In genomic region chr8:121955825-121956500, GRCm38 (mm10) we compare ENCODE assay signal across 17 mouse cellular contexts. TPM values are rescaled to one million over a fixed set of nuclear protein-coding genes. Genes with fewer than 3 reads are reported as not detected.
DNase-seq lines count a peak whose midpoint lies in the region; ATAC-seq and TF ChIP-seq lines count a peak whose summit lies in the region.
"Had no signal": no experiment of that assay in that cellular context is flagged by ENCODE, and none has a peak within 500 bp of the region (broad histone marks: within the 10 kb centered on the region; RNA-seq: fewer than 3 reads in every experiment).

No protein-coding gene starts in this region.

- TF ChIP-seq EP300 in MEL (IDR thresholded peaks at IDR 0.05; ENCODE audit: low read depth in 1 of 2, low read length in 2 of 2), result peak; percentile 98

- no peak overlapping the region for H3K4me2 ChIP-seq in heart, embryonic 11.5 days
- no peak overlapping the region for H3K4me2 ChIP-seq in liver, embryonic 16.5 days (ENCODE audit: low read depth, low read length)

- TF ChIP-seq RAD21 in MEL (IDR thresholded peaks at IDR 0.05; ENCODE audit: low read depth, low read length), result no peak

- H3K4me3 ChIP-seq in heart, embryonic 11.5 days (ENCODE audit: low read depth, low read length), result no peak overlapping the region
- no peak overlapping the region; a peak in 1 of 4 replicates for H3K4me3 ChIP-seq in MEL (ENCODE audit: control insufficient read depth in 1 of 2, insufficient read depth in 1 of 2, low read depth in 2 of 2, low read length in 2 of 2)
- no peak overlapping the region for H3K4me3 ChIP-seq in liver, embryonic 16.5 days (ENCODE audit: low read depth, low read length)
- H3K4me3 ChIP-seq: hindbrain, embryonic 10.5 days had no signal

- no peaks in the 10 kb centered on the region for H3K27me3 ChIP-seq in heart, embryonic 11.5 days (ENCODE audit: control insufficient read depth, insufficient read depth, low read length)
- no peaks in the 10 kb centered on the region for H3K27me3 ChIP-seq in MEL (ENCODE audit: control insufficient read depth in 1 of 2, insufficient read depth in 2 of 2, low read length in 2 of 2)
- H3K27me3 ChIP-seq in liver, embryonic 16.5 days (ENCODE audit: control insufficient read depth, insufficient read depth, low read depth, low read length), result no peaks in the 10 kb centered on the region

- H3K9me3 ChIP-seq in heart, embryonic 11.5 days (replicated peaks; ENCODE audit: control insufficient read depth, low read length), result no peaks in the 10 kb centered on the region
- H3K9me3 ChIP-seq in MEL (replicated peaks; ENCODE audit: insufficient read depth, low read length), result no peaks in the 10 kb centered on the region
- H3K9me3 ChIP-seq in liver, embryonic 16.5 days (replicated peaks; ENCODE audit: control insufficient read depth, low read length), result no peaks in the 10 kb centered on the region
- H3K9me3 ChIP-seq: hindbrain, embryonic 10.5 days had no signal

- no peak for TF ChIP-seq CTCF in MEL (IDR thresholded peaks at IDR 0.05 in 2 of 3, conservative IDR thresholded peaks at IDR 0.05 in 1 of 3; ENCODE audit: control insufficient read depth in 1 of 3, insufficient read depth in 1 of 3, low read depth in 2 of 3, low read length in 3 of 3, poor library complexity in 1 of 3, severe bottlenecking in 1 of 3)

- peaks cover 32% of the 10 kb centered on the region for H3K79me2 ChIP-seq in MEL (ENCODE audit: control insufficient read depth, insufficient read depth, low read length, poor library complexity)

- peak overlapping the region; percentile 31; the same call in 1 of the 2 replicates for H3K27ac ChIP-seq in heart, embryonic 11.5 days (ENCODE audit: low read depth, low read length)
- H3K27ac ChIP-seq in MEL (ENCODE audit: control insufficient read depth, low read depth, low read length), result peak overlapping the region; percentile 94
- H3K27ac ChIP-seq in liver, embryonic 16.5 days (ENCODE audit: low read length), result peak overlapping the region; percentile 14; the same call in 1 of the 2 replicates
- H3K27ac ChIP-seq: hindbrain, embryonic 10.5 days; macrophage had no signal

- H3K9ac ChIP-seq in heart, embryonic 11.5 days (ENCODE audit: low read depth, low read length), result no peak overlapping the region
- H3K9ac ChIP-seq in MEL (ENCODE audit: control insufficient read depth, low read depth, low read length, poor library complexity, severe bottlenecking), result peak overlapping the region; percentile 2; the same call in 1 of the 2 replicates
- H3K9ac ChIP-seq in liver, embryonic 16.5 days (ENCODE audit: low read depth, low read length), result no peak overlapping the region

- intact Hi-C loops in heart, postnatal 10 days (cut with DNase I), result no loop called here

- DNase-seq in heart, postnatal 10 days, result no peak
- peak; percentile 96 for DNase-seq in MEL (ENCODE audit: low read depth, low spot score)
- DNase-seq in c-Kit-positive CD71-positive TER-119-positive erythroid progenitor cells, embryonic 14.5 days (ENCODE audit: low spot score), result peak; percentile 44
- no peak for DNase-seq in lung, postnatal 36 days
- no peak for DNase-seq in layer of hippocampus, adult 18-20 months (ENCODE audit: low spot score in 2 of 2)
- DNase-seq: adrenal gland, postnatal 10 days; cerebellum, adult 11 months; kidney, postnatal 10 days; layer of hippocampus, postnatal 36 days; right cerebral cortex, postnatal 14 days; thymus, postnatal 25 days had no signal

- H3K36me3 ChIP-seq in heart, embryonic 11.5 days (ENCODE audit: control insufficient read depth, insufficient read depth, low read length), result 0 out of 2 replicates have a peak, but pooled peaks cover 3% of the 10 kb centered on the region
- peaks cover 0 to 67% of the 10 kb centered on the region in 2 experiments; a peak in 2 of 4 replicates for H3K36me3 ChIP-seq in MEL (ENCODE audit: control insufficient read depth in 1 of 2, insufficient read depth in 2 of 2, low read length in 2 of 2)
- peaks cover 5% of the 10 kb centered on the region for H3K36me3 ChIP-seq in liver, embryonic 16.5 days (ENCODE audit: control insufficient read depth, insufficient read depth)

- H3K4me1 ChIP-seq in heart, embryonic 11.5 days (ENCODE audit: control insufficient read depth, insufficient read depth, low read length), result peaks cover 30% of the 10 kb centered on the region
- peaks cover 16 to 54% of the 10 kb centered on the region in 2 experiments for H3K4me1 ChIP-seq in MEL (ENCODE audit: control insufficient read depth in 1 of 2, insufficient read depth in 2 of 2, low read length in 2 of 2)
- peaks cover 54% of the 10 kb centered on the region for H3K4me1 ChIP-seq in liver, embryonic 16.5 days (ENCODE audit: control insufficient read depth, low read depth, low read length)

- TF ChIP-seq POLR2A in MEL (IDR thresholded peaks at IDR 0.05; ENCODE audit: control insufficient read depth in 1 of 2, insufficient read depth in 1 of 2, low read depth in 1 of 2, low read length in 2 of 2, poor library complexity in 1 of 2), result peak in 1 of 2 experiments; percentile 36; a peak in 2 of 4 replicates

- 47% methylated on average over 1 of the region's 1 CpGs for WGBS in heart, embryonic 11.5 days (ENCODE audit: insufficient replicate concordance)
- 19% methylated on average over 1 of the region's 1 CpGs for WGBS in liver, embryonic 16.5 days (ENCODE audit: insufficient replicate concordance)

- ATAC-seq in heart, embryonic 11.5 days (replicated peaks; ENCODE audit: insufficient number of reproducible peaks, low FRiP score, low TSS enrichment), result no peak
- peak; percentile 50 for ATAC-seq in liver, embryonic 16.5 days (ENCODE audit: low read depth)

TF ChIP-seq in MEL, 35 proteins besides CTCF, POLR2A, EP300 and RAD21 (continues in another document):
- TF ChIP-seq JUND (IDR thresholded peaks at IDR 0.05; ENCODE audit: low read depth, low read length) (peak; percentile 88; the same call in 1 of the 2 replicates), POLR2AphosphoS2 (IDR thresholded peaks at IDR 0.05; ENCODE audit: low read length) (peak; percentile 94), MYB (IDR thresholded peaks at IDR 0.05; ENCODE audit: low read depth, low read length) (peak; percentile 48; the same call in 1 of the 2 replicates), MAFK (IDR thresholded peaks at IDR 0.05; ENCODE audit: borderline replicate concordance, low read depth, low read length) (peak; percentile 82), ZKSCAN1 (IDR thresholded peaks at IDR 0.05; ENCODE audit: low read depth, low read length) (no peak), SMC3 (IDR thresholded peaks at IDR 0.05; ENCODE audit: low read depth, low read length) (peak; percentile 6; the same call in 1 of the 2 replicates), MAX (IDR thresholded peaks at IDR 0.05; ENCODE audit: low read length) (no peak), KAT2A (conservative IDR thresholded peaks at IDR 0.05; ENCODE audit: low read depth, low read length) (no peak), GABPA (IDR thresholded peaks at IDR 0.05; ENCODE audit: low read depth, low read length) (no peak), MYC (IDR thresholded peaks at IDR 0.05; ENCODE audit: low read depth, low read length) (peak; percentile 63), NRF1 (IDR thresholded peaks at IDR 0.05; ENCODE audit: insufficient read depth, low read depth, low read length, poor library complexity, severe bottlenecking) (0 out of 2 replicates have a peak, but pooled peaks have one; percentile 6), TBP (IDR thresholded peaks at IDR 0.05; ENCODE audit: low read depth, low read length) (peak; percentile 58; the same call in 1 of the 2 replicates), ZNF384 (IDR thresholded peaks at IDR 0.05; ENCODE audit: low read depth, low read length) (no peak), E2F4 (IDR thresholded peaks at IDR 0.05; ENCODE audit: borderline replicate concordance, low read depth, low read length) (no peak), CHD1 (IDR thresholded peaks at IDR 0.05; ENCODE audit: low read depth, low read length) (no peak), UBTF (IDR thresholded peaks at IDR 0.05; ENCODE audit: borderline replicate concordance, insufficient read depth, low read depth, low read length) (no peak), GATA1 (IDR thresholded peaks at IDR 0.05; ENCODE audit: low read depth, low read length) (peak; percentile 98), TCF12 (IDR thresholded peaks at IDR 0.05; ENCODE audit: low read depth, low read length) (peak; percentile 91), SIN3A (IDR thresholded peaks at IDR 0.05; ENCODE audit: low read length) (peak; percentile 75; the same call in 1 of the 2 replicates), USF1 (IDR thresholded peaks at IDR 0.05; ENCODE audit: low read depth, low read length) (no peak), ZC3H11A (IDR thresholded peaks at IDR 0.05; ENCODE audit: low read depth, low read length) (no peak)

RNA-seq across cellular contexts. Expression of gene Banp, which starts 6.4 kb away (rescaled TPM):
- 39.7 and 40.1 TPM in 2 replicates for polyA plus RNA-seq in heart, embryonic 11.5 days (2014; fragmentation: Nextera tagmentation; extraction: Ambion mirVana)
- 10 to 100 TPM in 1 of 2 experiments, 1 to 10 TPM in 1; 9.8 to 11.9 TPM for total RNA-seq in heart, postnatal 10 days (2021)
- total RNA-seq in MEL (2012; rRNA removed), result 19.2 and 20.8 TPM in 2 replicates
- polyA plus RNA-seq in MEL (2012; ENCODE audit: insufficient read depth in 1 of 2, insufficient read length in 2 of 2, low read depth in 1 of 2, low replicate concordance in 2 of 2, missing spikeins in 1 of 2), result 10 to 100 TPM in 1 of 2 experiments, not detected in 1; 28.4 TPM
- 17.1 and 20.2 TPM in 2 replicates for polyA plus RNA-seq in liver, embryonic 16.5 days (2015; fragmentation: Nextera tagmentation; extraction: Ambion mirVana)
- total RNA-seq in layer of hippocampus, adult 18-20 months (2021), result 10 to 100 TPM; 49.9 to 58.2 TPM

RNA-seq across cellular contexts. Expression of gene Car5a, which starts 11.3 kb away (rescaled TPM):
- polyA plus RNA-seq in heart, embryonic 11.5 days (2014; fragmentation: Nextera tagmentation; extraction: Ambion mirVana), result 0.17 TPM in 1 of 2 replicates, not detected in the other
- not detected for total RNA-seq in heart, postnatal 10 days (2021)
- not detected in 2 replicates for total RNA-seq in MEL (2012; rRNA removed)
- polyA plus RNA-seq in MEL (2012; ENCODE audit: insufficient read depth in 1 of 2, insufficient read length in 2 of 2, low read depth in 1 of 2, low replicate concordance in 2 of 2, missing spikeins in 1 of 2), result under 1 TPM in 1 of 2 experiments, not detected in 1; 0.08 TPM
- 5.6 and 8.4 TPM in 2 replicates for polyA plus RNA-seq in liver, embryonic 16.5 days (2015; fragmentation: Nextera tagmentation; extraction: Ambion mirVana)
- total RNA-seq in layer of hippocampus, adult 18-20 months (2021), result under 1 TPM; 0.25 to 0.54 TPM
- total RNA-seq: layer of hippocampus, postnatal 36 days had no signal
- polyA plus RNA-seq: intestine, embryonic 14.5 days; limb, embryonic 14.5 days; macrophage had no signal

RNA-seq across cellular contexts. Expression of gene Slc7a5, which starts 48.5 kb away (rescaled TPM):
- polyA plus RNA-seq in heart, embryonic 11.5 days (2014; fragmentation: Nextera tagmentation; extraction: Ambion mirVana), result 17.0 and 18.4 TPM in 2 replicates
- total RNA-seq in heart, postnatal 10 days (2021), result 10 to 100 TPM in 1 of 2 experiments, 1 to 10 TPM in 1; 8.6 to 11.3 TPM
- total RNA-seq in MEL (2012; rRNA removed), result 108 and 164 TPM in 2 replicates
- 100 to 1,000 TPM in 1 of 2 experiments, 10 to 100 TPM in 1; 55.0 to 263 TPM for polyA plus RNA-seq in MEL (2012; ENCODE audit: insufficient read depth in 1 of 2, insufficient read length in 2 of 2, low read depth in 1 of 2, low replicate concordance in 2 of 2, missing spikeins in 1 of 2)
- polyA plus RNA-seq in liver, embryonic 16.5 days (2015; fragmentation: Nextera tagmentation; extraction: Ambion mirVana), result 32.9 and 36.9 TPM in 2 replicates
- total RNA-seq in layer of hippocampus, adult 18-20 months (2021), result 10 to 100 TPM; 52.8 to 55.7 TPM

Comparison
In these comparisons a context has a peak if more than half of its experiments do, and no peak if none do; other contexts are left out.
1. H3K27ac ChIP-seq: peak in every context shown above with its lines; median percentile 94 in MEL; 31 in heart, embryonic 11.5 days; 14 in liver, embryonic 16.5 days.
2. DNase-seq: peak in MEL (single experiment) and c-Kit-positive CD71-positive TER-119-positive erythroid progenitor cells, embryonic 14.5 days (single experiment); none in heart, postnatal 10 days (0 of 2), lung, postnatal 36 days (single experiment) and layer of hippocampus, adult 18-20 months (0 of 2).